Mouse (Mus musculus) bone marrow, adult 2 months (tissue): ENCODE results near the gene Pde9a. TPM values are rescaled to one million over a fixed set of nuclear protein-coding genes. Genes with fewer than 3 reads are reported as not detected.

ENCODE experiments used
- H3K27ac ChIP-seq: fragments of 200-500 bp; 2 replicates; pipeline ENCODE4 v1.5.1; 2012; ENCODE audit warnings: low read depth, mild to moderate bottlenecking, control low read depth, inconsistent platforms, low read length; ENCODE audit not compliant: control insufficient read depth, poor library complexity, insufficient read depth
- H3K4me1 ChIP-seq: fragments of 200-500 bp; 2 replicates; pipeline ENCODE4 v1.6.1; 2011; ENCODE audit warnings: low read length; ENCODE audit not compliant: control insufficient read depth, insufficient read depth
- H3K4me3 ChIP-seq: fragments of 200-500 bp; replicated peaks from 2 replicates; pipeline ENCODE3; 2011; ENCODE audit warnings: mild to moderate bottlenecking, low read depth, low read length, control low read depth; ENCODE audit not compliant: control insufficient read depth
- CTCF ChIP-seq: fragments of 200-500 bp; IDR thresholded peaks from 2 replicates; pipeline ENCODE4 v1.5.1; 2011; ENCODE audit warnings: low read length, control low read depth; ENCODE audit not compliant: control insufficient read depth, insufficient read depth
- POLR2A ChIP-seq: fragments of 200-500 bp; IDR thresholded peaks from 2 replicates; pipeline ENCODE4 v1.6.1; 2011; ENCODE audit warnings: low read depth, mild to moderate bottlenecking, control low read depth, low read length, borderline replicate concordance; ENCODE audit not compliant: control insufficient read depth
- WGBS: fragments of 180-500 bp; shearing (Covaris S2); methylation state at CpG from one replicate; pipeline ENCODE4 v1.1.7; 2018; 5-methylcytosine and 5-hydroxymethylcytosine counted together
- polyA plus RNA-seq: library from polyadenylated mRNA; stranded (reverse); fragments of >200 nt; gene quantifications from 2 replicates; pipeline ENCODE4 v1.2.4, GENCODE M21; 2011; ENCODE audit warnings: low replicate concordance; ENCODE audit not compliant: missing spikeins, insufficient read depth, insufficient read length

Pde9a gene
- polyA plus RNA-seq, 1 experiment: 2.9 TPM

GRCm38 (mm10) chr17:31500416-31500815 lies 114.4 kb downstream of the Pde9a start:
- no peaks in the 10 kb centered on the region for H3K4me1 ChIP-seq
- TF ChIP-seq CTCF (no peak), POLR2A (no peak)
- 93% methylated on average over 8 of the region's 8 CpGs for WGBS
- no peak overlapping the region for H3K27ac ChIP-seq
- no peak overlapping the region for H3K4me3 ChIP-seq

- H3K27ac ChIP-seq: no peak overlapping the region
Observed at GRCm38 (mm10) chr17:31500908-31501307, 114.9 kb downstream of the Pde9a start.

GRCm38 (mm10) chr17:31502261-31502927 lies 116.4 kb downstream of the Pde9a start:
- WGBS: 72% methylated on average over 12 of the region's 12 CpGs
- no peaks in the 10 kb centered on the region for H3K4me1 ChIP-seq
- no peak for TF ChIP-seq POLR2A
- no peak for TF ChIP-seq CTCF
- H3K4me3 ChIP-seq: no peak overlapping the region
- H3K27ac ChIP-seq: no peak overlapping the region

More at GRCm38 (mm10) chr17:31500908-31501307, 114.9 kb downstream of the Pde9a start:
- WGBS: 83% methylated on average over 3 of the region's 3 CpGs
- no peaks in the 10 kb centered on the region for H3K4me1 ChIP-seq
- no peak overlapping the region for H3K4me3 ChIP-seq
- no peak for TF ChIP-seq POLR2A
- TF ChIP-seq CTCF: no peak

DNA sequence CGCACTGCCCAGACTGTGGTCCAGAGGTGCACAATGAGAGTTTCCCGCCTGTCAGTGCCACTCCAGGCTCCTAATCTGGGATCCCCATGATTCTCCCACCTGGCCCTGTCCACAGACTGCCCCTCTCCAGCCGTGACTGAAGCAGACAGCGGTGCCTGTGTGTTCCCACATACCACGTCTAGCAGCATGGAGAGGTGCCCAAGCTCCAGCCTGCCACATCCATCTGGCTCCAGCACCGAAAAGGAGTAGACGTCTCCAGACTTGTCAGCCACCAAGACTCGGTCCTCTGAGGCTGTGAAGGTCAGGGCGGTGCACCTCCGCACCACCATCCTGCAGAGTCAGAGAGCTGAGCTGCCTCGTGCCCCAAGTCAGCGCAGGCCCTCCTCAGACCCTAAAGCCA lies 117.3 kb downstream of the Pde9a start:
- no peak overlapping the region for H3K4me3 ChIP-seq
- no peaks in the 10 kb centered on the region for H3K4me1 ChIP-seq
- 94% methylated on average over 12 of the region's 12 CpGs for WGBS
- no peak for TF ChIP-seq POLR2A
- TF ChIP-seq CTCF: no peak
- no peak overlapping the region for H3K27ac ChIP-seq

GRCm38 (mm10) chr17:31503936-31504335 lies 117.9 kb downstream of the Pde9a start:
- TF ChIP-seq CTCF (no peak), POLR2A (no peak)
- WGBS: 92% methylated on average over 2 of the region's 2 CpGs
- H3K4me3 ChIP-seq: no peak overlapping the region
- H3K27ac ChIP-seq: no peak overlapping the region
- no peaks in the 10 kb centered on the region for H3K4me1 ChIP-seq

DNA sequence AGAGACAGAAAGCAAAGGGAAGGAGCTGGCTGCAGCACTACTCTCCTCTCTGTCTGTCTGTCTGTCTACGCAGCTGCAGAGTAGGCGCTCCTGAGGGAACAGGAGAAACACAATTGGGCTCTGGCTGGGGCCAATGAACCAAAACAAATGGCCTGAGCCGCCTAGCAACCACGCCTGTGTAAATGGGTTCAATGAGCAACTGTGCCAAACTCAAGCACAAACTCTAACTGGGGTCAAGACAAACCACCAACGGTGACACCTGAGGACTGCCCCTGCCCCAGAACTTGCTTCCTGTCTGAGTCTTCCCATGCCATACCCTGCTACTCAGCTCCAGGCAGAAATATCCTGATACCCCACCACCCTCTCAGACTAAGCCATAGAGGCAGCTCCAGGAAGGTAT lies 119.0 kb downstream of the Pde9a start:
- H3K4me1 ChIP-seq: no peaks in the 10 kb centered on the region
- no peak overlapping the region for H3K4me3 ChIP-seq
- H3K27ac ChIP-seq: no peak overlapping the region
- no peak for TF ChIP-seq POLR2A
- no peak for TF ChIP-seq CTCF
- 90% methylated on average over 5 of the region's 5 CpGs for WGBS

GRCm38 (mm10) chr17:31506282-31506681 lies 120.3 kb downstream of the Pde9a start:
- H3K4me1 ChIP-seq: no peaks in the 10 kb centered on the region
- WGBS: 88% methylated on average over 7 of the region's 7 CpGs
- TF ChIP-seq CTCF: no peak
- no peak for TF ChIP-seq POLR2A

GRCm38 (mm10) chr17:31510944-31511343 lies 124.9 kb downstream of the Pde9a start:
- WGBS: 91% methylated on average over 6 of the region's 6 CpGs
- no peak for TF ChIP-seq POLR2A
- TF ChIP-seq CTCF: no peak
- H3K27ac ChIP-seq: no peak overlapping the region
- no peaks in the 10 kb centered on the region; the same call in 1 of the 2 replicates for H3K4me1 ChIP-seq
- H3K4me3 ChIP-seq: no peak overlapping the region

More at GRCm38 (mm10) chr17:31506282-31506681, 120.3 kb downstream of the Pde9a start:
- no peak overlapping the region for H3K4me3 ChIP-seq
- no peak overlapping the region for H3K27ac ChIP-seq

DNA sequence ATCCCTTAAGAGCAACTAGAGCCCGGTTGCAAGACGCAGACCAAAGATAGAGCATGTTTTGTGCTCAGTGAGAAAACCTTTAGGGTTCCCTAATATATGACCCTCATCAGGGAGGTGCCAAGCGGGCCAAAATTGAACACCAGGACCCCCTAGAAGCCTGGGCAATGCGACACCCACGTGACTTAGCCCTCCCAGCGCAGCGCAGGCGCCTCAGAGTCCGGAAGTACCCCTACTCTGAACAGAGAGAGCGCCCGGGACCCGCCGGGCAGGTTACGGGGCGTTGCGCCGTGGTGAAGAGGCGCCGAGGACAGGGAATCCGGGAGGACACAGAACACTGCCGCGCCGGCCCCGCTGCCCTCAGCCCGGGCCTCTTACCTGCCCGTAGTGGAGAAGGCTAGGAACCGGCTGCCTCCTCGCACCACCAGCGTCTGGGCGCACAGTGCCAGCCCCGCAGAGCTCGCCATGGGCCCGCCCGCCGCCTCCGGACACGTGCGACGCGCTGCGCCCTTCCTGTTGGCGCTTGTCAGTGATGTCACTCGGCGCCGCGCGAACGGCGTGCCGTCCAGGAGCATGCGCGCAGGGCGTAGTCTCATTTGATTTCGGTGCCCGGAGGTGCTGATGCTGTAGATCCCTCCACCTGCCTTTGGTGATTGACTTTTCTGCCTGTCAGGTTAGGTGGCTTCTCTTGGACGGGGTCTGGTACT lies 125.9 kb downstream of the Pde9a start:
- under 1% methylated on average over 56 of the region's 56 CpGs for WGBS
- Histone ChIP-seq H3K27ac (0 out of 2 replicates have a peak overlapping the region, but pooled peaks have one; percentile 7), H3K4me3 (peak overlapping the region; percentile 54), H3K4me1 (no peaks in the 10 kb centered on the region; the same call in 1 of the 2 replicates)
- TF ChIP-seq CTCF (no peak), POLR2A (peak; percentile 63; the same call in 1 of the 2 replicates)
